Mouse (Mus musculus): ENCODE measurements around the gene Rufy3.
"Not testable (repeated sequence)": the region's sequence is repeated elsewhere in the genome, so short reads cannot be mapped to it uniquely, and the experiment has no call there.

The Rufy3 gene

DNA sequence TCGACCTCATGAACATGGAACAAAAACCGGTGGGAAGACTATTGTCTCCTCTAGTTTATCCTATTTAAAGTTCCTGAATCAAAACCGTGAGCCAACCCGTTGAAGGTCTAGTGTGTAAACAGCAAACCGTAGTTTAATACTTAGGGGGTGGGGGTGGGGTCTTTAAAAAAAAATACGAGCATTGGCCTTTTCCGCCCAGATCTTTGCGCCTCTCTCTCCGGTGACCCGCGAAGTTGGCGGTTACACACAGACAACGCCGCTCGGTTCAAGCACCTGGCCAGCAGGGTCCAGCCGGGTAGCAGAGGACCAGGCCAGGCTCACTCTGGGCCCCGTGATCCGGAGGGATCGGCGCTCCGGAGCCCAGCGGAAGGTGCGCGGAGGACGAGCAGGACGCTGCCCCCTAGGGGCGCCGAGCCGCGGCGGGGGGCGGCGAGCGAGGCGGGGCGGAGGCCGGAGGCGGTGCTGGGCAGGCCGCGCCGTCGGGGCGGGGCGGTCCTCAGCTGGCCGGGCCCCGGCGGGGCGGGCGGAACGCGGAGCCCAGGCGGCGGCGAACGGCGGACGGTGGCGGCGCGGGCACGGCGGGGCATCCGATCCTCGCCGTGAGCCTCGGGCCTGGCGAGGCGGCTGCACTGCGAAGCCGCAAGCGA lies at the start of gene Rufy3:
TSS of gene Rufy3 (plus strand) at position 540 of the 647 bp plus-strand sequence.
- in situ Hi-C loops (cut with MboI, MseI), result loop anchor here (10.0 kb wide), 1 partner anchor 110 kb away; the partner anchor contains the start of gene Grsf1

- in situ Hi-C loops (cut with MboI, MseI), result no loop called here
Observed at GRCm38 (mm10) chr5:88519232-88519631, 45.6 kb upstream of the Rufy3 start.

GRCm38 (mm10) chr5:88527657-88528056 lies 37.2 kb upstream of the Rufy3 start, which contains the start of gene Jchain:
Jchain (minus strand) TSS chr5:88527891.
- in situ Hi-C loops (cut with MboI, MseI), result no loop called here

- in situ Hi-C loops (cut with MboI, MseI), result no loop called here
Observed at GRCm38 (mm10) chr5:88530908-88531307, 33.9 kb upstream of the Rufy3 start.

GRCm38 (mm10) chr5:88534697-88535096 lies 30.1 kb upstream of the Rufy3 start:
- in situ Hi-C loops (cut with MboI, MseI), result no loop called here

DNA sequence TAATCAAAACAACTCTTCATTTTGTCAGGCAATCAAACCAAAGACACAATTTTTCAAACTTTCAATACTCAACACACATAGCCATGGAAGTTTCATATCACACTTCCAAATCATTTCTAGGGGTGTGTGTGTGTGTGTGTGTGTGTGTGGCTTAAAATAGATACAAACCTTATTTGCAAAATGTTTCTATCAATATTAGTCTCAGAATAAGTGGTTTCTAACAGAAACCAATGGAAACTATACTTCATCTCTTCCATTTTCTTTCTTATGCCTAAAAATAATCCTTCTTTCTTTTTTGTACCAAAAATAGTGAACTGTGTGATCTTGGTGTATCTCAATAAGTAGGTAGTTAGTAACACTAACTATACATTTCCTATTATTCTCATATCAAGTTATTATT lies 24.0 kb upstream of the Rufy3 start:
- in situ Hi-C loops (cut with MboI, MseI), result no loop called here

DNA sequence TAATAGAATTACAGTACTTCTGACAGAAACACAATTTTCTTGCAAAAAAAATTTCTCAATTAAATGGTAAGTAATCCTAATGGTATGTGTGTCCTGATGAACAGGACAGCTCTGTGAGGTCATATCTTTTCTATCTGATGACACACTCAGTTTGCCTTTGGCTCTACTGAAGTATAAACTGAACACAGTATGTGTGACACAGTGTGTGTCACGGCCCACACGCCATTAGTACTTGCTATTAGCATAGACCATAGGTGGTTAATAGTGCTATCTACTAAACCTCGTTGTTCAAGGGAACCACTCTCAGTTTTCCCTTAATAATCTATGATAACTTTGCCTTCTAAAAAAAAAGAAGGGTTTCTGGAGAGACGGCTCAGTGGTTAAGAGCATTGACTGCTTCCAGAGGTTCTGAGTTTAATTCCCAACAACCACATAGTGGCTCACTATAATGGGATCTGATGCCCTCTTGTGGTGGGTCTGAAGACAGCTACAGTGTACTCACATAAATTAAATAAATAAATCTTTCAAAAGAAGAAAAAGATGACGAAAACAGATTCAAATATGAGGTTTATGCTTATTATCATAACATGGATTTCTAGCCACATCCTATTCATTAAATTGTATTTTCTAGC lies 22.1 kb upstream of the Rufy3 start:
- in situ Hi-C loops (cut with MboI, MseI), result no loop called here

GRCm38 (mm10) chr5:88544411-88544810 lies 20.4 kb upstream of the Rufy3 start:
- in situ Hi-C loops (cut with MboI, MseI), result not testable (repeated sequence)

DNA sequence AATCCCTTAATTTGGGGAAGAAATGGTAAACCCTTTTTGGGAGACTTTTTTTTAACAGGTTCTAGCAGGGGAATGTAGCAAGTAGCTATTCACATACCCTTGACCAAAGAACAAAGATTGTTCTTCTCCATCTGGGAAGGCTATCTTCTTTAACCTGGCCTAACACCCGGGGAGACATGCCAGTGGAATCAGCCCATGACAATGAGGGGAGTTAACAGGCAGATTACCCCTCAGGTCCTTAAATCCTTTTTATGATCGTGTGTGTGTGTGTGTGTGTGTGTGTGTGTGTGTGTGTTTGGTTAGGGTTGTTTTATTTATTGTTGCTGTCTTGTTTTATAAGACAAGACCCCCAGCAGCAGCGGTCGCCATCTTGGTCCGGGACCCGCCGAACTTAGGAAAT lies 19.3 kb upstream of the Rufy3 start:
- in situ Hi-C loops (cut with MboI, MseI), result no loop called here

DNA sequence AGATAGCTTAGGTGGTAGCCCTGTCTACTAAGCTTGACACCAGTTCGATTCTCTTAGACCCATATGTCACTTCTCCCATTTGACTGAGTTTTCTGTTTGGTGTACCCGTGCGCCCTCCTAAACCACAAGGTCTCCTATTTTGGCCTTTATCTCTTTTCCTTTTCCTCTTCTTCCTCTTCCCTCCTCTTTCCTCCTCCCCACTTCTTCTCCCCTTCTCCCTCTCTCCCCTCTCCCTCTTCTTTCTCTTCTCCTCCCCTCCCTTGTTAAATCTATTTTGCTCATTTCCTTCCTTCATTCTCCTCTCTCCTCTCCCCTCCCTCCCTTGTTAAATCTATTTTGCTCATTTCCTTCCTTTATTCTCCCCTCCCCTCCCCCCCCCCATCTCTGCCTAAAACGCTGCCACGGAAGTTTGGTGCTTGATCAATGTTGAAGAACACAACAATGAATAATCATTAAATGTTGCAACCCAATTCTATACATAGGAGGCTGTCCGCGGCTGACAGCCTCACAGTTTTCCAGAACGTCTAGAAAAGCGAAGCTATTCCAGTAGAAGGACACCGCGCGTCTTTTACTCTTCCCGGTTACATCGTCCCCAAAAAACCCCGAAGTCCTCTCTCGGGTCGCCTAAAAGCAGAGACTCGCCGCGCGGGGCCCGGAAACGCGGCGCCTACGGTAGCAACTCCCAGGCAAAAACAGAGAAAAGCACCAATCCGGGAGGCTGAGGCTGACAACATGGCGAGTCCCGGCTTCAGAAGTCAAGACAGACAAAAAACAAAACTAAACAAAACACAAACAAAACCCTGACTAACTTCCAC lies 11.4 kb upstream of the Rufy3 start:
- in situ Hi-C loops (cut with MboI, MseI), result loop anchor here (10.0 kb wide), 1 partner anchor 1739 kb away; no protein-coding TSS in a partner anchor

GRCm38 (mm10) chr5:88554086-88554886 lies 10.6 kb upstream of the Rufy3 start, which contains the start of gene Utp3:
Utp3 (plus strand) TSS chr5:88554462.
- in situ Hi-C loops (cut with MboI, MseI), result loop anchor here (10.0 kb wide), 1 partner anchor 1739 kb away; no protein-coding TSS in a partner anchor

GRCm38 (mm10) chr5:88558991-88559390 lies 5.8 kb upstream of the Rufy3 start:
- in situ Hi-C loops (cut with MboI, MseI), result loop anchor here (10.0 kb wide), 1 partner anchor 1744 kb away; no protein-coding TSS in a partner anchor

DNA sequence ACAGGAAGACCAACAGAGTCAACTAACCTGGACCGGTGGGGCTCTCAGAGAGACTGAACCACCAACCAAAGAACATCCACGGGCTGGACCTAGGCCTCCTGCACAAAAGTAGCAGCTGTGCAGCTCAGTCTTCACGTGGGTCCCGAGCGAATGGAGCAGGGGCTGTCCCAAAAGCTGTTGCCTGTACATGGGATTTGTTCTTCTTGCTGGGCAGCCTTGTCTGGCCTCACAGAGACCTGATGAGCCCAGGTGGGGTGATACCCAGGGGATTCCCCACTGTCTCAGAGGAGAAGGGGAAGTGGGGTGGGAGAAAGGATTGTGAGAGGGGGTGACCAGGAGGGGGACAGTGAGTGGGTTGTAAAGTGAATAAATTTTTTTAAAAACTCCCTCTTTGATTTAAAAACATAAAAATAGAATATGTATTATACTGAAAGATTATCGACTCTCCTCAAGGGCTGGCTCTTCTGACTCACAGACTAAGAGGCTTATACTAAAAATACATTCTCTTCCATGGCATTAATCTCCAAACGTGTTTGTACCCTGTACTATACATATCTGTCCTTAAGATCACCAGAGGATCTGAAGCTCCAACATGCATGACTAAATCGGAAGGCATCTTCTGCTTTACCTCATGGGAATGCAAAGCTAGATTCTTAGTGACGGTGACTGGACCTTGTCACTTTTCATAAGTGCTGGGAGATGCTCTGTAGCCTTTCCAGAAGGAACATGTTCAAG lies 3.6 kb upstream of the Rufy3 start:
- in situ Hi-C loops (cut with MboI, MseI), result loop anchor here (10.0 kb wide), 1 partner anchor 114 kb away; the partner anchor contains the start of gene Grsf1

- in situ Hi-C loops (cut with MboI, MseI), result loop anchor here (10.0 kb wide), 1 partner anchor 112 kb away; the partner anchor contains the start of gene Grsf1
Observed at GRCm38 (mm10) chr5:88562863-88563780, 1.7 kb upstream of the Rufy3 start.

- in situ Hi-C loops (cut with MboI, MseI), result loop anchor here (10.0 kb wide), 1 partner anchor 109 kb away; the partner anchor contains the start of gene Grsf1
Observed at GRCm38 (mm10) chr5:88565148-88566033, 551 bp downstream of the Rufy3 start.

DNA sequence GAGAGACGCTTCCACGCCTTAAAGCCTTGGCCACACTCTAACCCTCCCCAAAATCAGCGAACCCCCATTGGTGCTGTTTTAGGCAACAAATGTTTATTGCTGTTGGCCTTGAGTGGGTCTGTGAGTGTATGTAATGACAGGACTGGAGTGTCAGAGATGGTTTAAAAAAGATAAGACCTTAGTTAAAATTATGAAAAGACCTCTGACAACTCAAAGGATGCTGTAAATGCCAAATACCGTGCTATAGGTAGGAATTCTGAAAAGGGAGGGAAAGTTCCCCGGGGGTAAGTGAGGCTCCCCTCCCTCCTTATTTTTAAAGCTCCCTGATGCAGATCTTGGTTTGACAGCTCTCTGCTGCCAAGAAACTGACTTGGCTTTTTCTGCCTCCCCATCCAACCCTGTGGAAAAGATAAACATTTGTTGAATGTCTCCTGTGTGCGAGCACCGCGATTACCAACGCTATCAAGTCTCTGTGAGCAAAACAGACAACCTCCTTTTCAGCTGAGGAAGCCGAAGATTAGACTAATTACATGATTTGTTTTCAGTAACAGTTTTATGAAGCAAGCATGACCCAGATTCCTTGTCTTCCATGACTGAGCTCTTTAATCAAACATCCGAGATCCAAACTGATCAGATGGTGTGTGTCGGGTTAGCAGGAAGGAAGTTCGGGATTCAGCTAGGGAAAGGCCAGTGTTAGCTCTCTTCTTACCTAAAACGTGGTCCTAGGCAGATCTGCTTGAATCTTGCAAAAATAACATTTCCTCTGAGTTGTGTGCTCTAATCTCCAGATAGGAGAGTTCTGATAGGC lies 1.4 kb downstream of the Rufy3 start:
- in situ Hi-C loops (cut with MboI, MseI), result loop anchor here (10.0 kb wide), 1 partner anchor 109 kb away; the partner anchor contains the start of gene Grsf1

DNA sequence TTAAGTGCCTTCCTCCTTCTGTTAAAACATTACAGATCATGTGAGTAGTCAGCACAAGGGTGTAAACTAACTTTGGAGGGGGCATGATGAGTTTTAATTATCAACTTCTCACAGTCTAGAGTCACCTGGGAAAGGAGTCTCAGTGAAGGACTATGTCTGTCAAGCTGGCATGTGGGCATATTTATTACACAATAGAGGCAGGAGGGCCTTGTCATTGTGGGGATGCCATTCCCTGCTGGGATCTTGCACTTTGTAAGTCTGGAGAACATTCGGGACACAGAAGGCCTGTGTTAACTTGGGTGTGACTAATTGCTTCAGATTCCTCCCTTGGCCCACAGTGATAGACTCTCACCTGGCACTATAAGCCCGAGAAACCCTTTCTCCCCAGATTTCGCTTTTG lies 4.7 kb downstream of the Rufy3 start:
- in situ Hi-C loops (cut with MboI, MseI), result loop anchor here (10.0 kb wide), 1 partner anchor 105 kb away; the partner anchor contains the start of gene Grsf1
